Mouse (Mus musculus) cerebellum, postnatal 25 days (tissue): ENCODE data around the gene Pcsk6.

ENCODE experiments used
- DNase-seq, 2 experiments: peaks; one replicate each; pipeline ENCODE4 v3.0.0; 2021; ENCODE audit warnings: mixed read lengths in 2 of 2

Gene Pcsk6

DNA sequence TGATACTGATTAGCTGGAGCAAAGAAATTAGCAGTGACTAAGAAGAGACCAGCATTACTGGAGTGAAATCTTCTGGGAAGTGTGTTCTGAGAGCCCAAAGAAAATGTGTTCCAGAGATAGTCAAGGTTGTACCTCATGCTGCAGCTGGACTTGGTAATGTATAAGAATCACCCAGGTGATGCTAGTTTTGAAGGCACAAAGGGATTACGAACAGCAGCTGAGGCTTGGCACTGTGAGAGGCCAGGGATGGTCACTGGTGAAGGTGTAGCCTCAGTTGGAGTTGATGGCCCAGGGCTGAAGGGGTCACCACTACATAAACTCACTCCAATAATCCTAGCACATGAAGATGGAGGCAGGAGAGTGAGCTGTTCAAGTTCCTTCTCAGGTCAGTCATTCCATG lies 197.2 kb downstream of the Pcsk6 start, which contains the start of gene Snrpa1:
TSS of gene Snrpa1 (plus strand) at position 301 of the 400 bp plus-strand sequence.
- DNase-seq, result no peak

- peak; percentile 92 to 93 for DNase-seq
These were observed 198.8 kb downstream of the Pcsk6 start for GRCm38 (mm10) chr7:66060066-66060956.

DNA sequence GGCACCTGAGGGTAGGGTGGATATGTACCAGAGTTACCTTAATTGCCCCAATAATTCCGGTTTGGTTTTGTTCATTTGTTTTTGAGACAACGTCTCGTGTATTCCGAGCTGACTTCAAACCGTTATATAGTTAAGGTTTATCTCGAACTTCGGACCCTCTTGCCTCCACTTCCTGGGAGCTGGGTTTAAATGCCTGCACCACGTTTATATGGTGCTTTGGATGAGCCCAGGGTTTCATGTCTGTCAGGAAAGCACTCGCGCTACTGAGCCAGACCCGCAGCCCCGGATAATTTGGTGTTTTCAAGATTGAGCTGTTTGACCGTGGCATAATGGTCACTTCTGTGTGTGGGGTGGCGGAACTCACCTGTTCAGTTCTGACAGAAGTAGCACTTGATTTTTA lies 199.5 kb downstream of the Pcsk6 start:
- DNase-seq, result no peak

DNA sequence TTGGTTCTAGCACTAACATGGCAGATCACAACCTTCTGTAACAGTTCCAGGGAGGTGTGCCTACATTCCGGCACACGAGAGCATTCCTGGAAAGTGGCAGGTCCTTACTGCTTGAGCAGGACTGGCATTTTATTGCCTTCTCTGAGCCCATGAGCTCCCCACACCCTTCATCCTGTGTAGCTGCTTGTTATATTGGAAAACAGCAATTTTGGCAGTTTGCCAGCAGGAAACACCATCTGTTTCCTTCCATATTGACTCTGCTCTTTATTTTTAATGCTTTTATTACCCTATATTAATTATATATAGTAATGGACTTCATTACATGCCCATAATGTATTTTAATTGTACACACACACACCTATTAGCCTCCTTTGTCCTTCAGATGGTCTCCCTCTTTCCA lies 214.9 kb downstream of the Pcsk6 start:
- DNase-seq, result peak; percentile 34 to 49

- DNase-seq, result peak; percentile 95 to 96
These were observed 218.1 kb downstream of the Pcsk6 start, which contains the start of gene Selenos for GRCm38 (mm10) chr7:66079364-66080230. Gene Selenos (plus strand): TSS chr7:66079649.

DNA sequence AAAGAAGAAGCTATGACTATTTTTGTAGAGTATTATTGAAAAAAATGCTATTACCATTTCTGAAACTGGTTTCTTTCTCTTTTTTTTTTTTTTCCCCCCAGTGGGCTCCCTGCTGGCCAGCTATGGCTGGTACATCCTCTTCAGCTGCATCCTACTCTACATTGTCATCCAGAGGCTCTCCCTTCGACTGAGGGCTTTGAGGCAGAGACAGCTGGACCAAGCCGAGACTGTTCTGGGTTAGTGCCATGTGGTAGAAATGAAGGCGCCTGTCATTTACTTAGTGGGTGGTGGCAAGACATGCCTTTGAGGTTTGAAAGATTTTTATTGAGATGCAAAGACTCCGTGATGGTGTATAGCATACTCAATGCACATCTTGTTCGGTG lies 218.7 kb downstream of the Pcsk6 start:
- no peak for DNase-seq

DNA sequence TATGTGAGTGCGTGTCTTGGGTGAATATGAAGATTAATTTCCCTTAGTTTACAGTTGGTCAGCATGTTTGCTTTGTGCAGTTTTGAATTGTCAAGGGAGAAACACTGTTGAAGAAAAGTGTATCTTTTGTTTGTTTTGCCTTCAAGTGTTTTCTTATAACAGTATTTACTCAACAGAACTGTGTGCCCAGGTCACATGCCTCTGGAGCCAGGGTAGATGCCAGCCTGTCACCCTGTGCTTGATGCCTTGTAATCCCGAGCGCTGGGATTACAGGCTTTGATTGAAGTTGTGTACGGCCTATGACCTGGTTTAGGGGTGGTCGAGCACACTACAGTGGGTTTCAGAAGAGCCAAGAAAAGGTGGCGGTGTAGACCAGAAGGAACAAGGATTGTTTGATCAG lies 222.2 kb downstream of the Pcsk6 start:
- DNase-seq, result no peak

GRCm38 (mm10) chr7:66084546-66084945 lies 223.0 kb downstream of the Pcsk6 start:
- no peak for DNase-seq

DNA sequence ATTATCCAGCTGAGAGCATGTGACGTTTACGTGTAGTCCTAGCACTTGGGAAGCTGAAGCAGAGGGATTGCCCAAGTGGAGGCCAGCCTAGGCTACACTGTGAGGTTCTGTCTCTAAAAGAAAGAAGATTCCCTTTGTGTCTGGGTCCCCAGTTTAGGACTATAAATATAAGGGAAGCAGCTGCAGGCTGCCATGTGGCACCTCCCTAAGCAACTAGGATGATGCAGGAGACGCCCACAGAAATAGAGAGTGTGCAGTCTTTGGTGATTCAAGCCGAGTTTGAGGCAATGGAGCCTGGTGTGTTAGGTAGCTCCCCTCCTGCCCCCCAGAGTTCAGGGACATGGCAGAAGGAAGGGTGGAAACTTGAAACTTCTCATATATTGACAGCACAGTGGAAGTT lies 226.1 kb downstream of the Pcsk6 start:
- DNase-seq, result no peak

GRCm38 (mm10) chr7:66088077-66088476 lies 226.5 kb downstream of the Pcsk6 start:
- no peak for DNase-seq

GRCm38 (mm10) chr7:66090676-66091190 lies 229.2 kb downstream of the Pcsk6 start:
- no peak for DNase-seq

DNA sequence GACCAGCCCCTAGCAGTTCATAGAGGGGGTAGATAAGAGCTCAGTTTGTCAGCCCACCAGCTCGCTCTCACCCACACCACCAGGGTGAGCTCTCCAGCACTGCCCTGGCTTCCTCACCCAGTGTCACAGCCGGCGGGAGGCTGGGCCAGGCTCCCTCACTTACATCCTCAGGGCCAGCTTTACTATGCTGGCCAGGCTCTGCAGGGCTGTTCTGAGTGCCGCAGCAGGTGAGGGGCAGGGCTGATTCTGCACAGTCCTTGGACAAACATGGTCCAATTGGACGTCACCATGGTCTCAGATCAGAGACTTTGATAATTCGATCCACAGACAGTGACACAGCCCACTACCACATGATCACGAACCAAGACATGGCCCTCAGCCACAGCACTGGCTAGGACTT lies 230.0 kb downstream of the Pcsk6 start:
- DNase-seq, result no peak

DNA sequence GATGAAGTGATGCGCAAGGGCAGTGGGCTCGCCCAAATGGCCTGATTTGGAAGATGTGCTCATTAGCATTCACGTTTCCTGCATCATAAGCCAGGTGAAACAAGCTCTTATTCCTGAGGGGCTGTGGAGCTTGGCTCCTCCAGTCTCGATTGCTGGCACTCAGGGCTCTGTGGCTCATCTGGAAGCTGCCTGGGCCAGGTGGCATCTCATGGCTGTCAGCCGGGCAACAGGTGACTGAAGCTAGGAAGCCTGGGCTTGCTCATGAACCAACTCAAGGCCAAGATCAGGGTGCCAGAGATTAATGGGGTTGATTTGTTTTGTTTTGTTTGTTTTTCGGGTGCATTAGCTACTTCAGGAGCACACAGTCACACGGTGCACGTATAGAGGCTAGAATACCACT lies 231.1 kb downstream of the Pcsk6 start:
- DNase-seq, result peak; percentile 26 to 53

DNA sequence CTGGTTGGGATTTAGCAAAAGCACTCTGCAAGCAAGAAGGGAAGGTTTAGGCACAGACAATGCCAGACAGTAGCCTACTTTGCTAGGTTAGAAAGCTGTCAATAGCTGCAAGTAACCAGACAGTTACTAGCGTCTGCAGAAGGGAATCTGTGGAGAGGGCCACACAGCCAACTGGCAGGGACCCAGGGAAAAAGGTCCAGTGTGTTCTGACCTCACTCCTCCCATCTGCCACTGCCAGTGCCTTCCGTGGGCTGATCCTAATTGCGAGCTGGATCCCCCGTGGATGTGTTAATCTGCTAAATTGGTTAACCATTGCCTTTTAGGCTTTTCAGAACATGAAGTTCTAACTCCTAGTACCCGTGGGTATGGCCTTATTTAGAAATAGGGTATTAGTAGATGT lies 232.6 kb downstream of the Pcsk6 start:
- peak; percentile 34 to 65 for DNase-seq

- DNase-seq, result no peak
These were observed 237.3 kb downstream of the Pcsk6 start for GRCm38 (mm10) chr7:66098803-66099202.
